Mouse (Mus musculus) lung, postnatal 4 days (tissue): Measurements from ENCODE around the gene Taf15.

ENCODE experiments used
- DNase-seq, 2 experiments: peaks; one replicate each; pipeline ENCODE4 v3.0.0; 2021

Gene Taf15

DNA sequence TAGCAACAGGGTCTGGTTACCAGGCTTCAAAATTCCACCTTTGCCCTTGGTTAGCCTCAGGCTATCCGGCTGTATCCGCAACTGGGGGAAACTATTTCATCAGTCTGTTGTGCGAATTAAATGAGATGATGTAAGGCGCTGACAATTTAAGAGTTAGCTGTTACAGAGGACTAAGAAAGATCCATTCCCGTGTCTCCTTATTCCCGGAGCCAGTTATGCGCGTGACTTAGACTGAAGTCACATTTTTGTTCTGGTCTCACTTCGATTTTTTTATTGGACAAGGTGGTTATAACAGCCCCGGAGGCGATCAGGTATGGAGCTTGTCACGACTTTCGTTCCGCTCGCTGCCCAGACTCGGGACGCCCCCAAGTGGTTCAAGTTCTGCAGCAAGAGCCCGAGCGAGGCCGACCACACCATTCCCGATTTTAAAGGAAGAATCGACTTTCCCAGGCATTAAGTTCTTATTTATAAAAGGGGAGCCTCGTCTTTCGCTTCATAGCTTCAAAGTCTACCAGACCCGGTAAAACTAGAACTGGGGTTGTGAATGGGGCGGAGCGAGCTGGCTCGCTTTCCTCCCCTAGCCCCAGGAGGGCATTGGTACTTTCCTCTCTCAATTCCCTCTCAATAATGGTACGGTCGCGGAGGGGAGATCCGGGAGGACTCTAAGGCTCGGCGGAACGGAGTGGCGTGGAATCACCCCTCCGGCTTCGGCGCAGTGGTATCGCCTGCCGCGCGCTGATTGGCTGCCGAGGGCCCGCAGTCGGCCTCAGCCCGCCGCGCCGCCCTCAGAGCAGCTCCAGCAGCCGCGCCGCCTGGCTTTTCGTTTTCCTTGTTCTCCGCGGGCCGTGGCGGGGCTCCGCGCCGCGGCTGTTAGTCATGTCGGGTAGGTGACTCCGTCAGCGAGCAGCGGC, at the start of gene Taf15:
Taf15 (plus strand) TSS at position 763 of the 911 bp plus-strand sequence.
- peak; percentile 99 for DNase-seq

- peak; percentile 49 to 81 for DNase-seq
These were observed 48.2 kb upstream of the Taf15 start for GRCm38 (mm10) chr11:83424681-83425080.

DNA sequence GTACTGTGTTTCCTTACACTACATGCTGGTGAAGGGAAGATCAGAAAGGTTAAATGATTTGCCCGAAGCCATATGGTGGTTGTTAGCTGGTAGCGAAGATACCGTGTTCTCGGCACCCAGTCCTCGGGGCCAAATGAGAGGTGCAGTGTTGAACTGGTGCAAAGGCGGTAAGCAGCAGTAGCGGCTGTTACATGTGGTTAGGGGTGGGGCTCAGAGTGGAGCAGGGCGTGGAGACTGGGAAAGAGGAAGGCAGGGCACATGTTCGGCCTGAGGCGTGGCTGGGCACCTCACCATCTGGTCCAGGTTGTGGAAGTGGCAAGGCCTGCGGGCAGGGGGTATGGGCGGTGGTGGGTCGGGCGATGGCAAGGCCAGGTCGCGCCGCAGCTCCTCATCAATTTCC, 45.9 kb upstream of the Taf15 start:
- no peak for DNase-seq

GRCm38 (mm10) chr11:83429355-83429754, 43.5 kb upstream of the Taf15 start, which contains the start of gene Gas2l2:
Gas2l2 (minus strand) TSS chr11:83429455.
- DNase-seq = no peak

- DNase-seq = no peak
These were observed 40.4 kb upstream of the Taf15 start for GRCm38 (mm10) chr11:83432533-83432932.

DNA sequence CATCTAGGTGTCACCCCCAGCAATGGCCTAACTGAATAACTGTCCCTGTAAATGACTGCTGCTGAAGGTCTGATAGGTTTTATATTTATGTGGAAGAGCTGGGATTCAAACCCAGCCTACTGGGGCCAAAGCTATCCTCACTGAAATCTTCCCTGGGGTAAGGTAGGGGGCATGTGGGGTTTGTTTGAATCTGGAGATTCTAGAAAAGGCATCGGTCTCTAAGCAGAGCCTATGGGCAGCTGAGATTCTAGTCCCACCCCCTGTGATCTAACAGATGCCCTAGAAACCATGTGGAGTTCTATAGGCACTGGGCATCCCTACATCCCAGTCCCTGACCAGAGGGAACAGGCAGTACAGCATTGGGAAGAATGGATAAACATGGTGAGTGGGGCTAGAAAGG, 35.5 kb upstream of the Taf15 start, which contains the start of gene 1700020L24Rik:
1700020L24Rik (plus strand) TSS at position 301 of the 400 bp plus-strand sequence.
- DNase-seq = no peak

DNA sequence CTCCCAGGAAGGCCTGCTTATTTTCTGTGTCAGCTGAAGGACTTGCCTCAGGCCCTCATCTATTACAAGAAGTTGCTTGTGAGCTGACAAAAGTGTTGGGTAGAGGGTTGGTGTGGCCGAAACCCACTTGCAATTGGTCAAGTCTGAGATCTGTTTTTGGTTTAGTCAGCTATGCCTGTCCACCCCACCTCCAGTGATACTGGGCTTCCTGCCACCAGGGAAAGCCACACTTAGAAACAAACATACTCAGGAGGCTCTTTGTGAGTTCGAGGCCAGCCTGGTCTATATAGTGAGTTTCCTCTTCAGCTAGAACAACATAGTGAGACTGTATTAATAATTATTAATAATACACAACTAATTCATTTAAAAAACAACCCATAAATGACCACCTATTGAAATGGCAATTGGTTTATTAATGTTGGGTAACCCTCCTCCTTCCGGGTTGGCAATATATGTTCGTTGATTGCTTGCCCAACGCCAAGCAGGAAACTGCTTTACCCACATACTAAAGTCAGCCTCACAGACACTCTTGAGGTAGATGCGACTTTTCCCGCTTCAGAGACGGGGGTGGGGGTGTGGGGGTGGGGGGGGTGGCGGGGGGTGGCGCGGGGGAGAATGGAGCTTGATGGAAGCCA, 33.3 kb upstream of the Taf15 start:
- DNase-seq = no peak

DNA sequence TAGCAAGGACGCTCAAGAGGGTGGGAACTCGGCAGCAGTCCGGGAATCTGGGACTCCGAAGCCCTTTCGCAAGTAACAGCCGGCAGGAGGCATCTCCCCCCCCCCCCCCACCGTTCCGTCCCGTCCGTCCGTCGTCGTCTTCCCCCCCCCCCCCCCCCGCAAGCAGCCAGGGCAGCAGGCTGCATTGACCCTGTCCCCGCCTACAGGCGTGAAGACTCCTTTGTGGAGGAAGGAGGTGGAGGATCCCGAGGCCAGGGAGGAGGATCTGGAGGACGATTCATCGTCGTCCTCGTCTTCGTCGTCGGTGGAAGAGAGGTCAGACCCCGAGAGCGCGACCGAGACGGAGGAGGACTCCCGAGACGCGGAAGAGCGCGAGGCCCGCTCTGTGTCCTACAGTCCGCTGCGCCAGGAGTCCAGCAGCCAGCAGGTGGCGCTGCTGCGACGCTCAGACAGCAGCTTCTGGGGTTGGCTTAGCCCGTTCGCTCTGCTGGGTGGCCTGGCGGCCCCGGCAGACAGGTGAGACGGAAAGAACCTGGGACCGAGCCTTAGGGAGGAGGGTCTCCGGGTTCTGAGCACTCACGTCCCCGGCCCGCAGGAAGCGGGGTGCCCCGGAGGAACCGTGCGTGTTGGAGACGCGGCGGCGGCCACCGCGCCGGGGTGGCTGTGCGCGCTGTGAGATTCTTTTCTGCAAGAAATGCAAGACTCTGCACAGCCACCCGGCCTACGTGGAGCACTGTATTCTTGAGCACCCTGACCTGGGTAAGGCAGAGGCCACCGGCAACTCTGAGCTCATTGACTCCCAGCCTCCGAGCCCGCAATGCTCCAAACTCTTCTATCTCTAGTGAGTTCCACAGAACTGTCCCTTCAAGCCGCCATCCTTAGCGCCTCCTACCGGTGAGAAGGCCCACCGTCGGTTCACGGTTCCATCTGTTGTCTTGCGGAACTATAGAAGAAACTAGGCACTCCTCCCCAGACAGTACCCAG, 32.5 kb upstream of the Taf15 start:
- DNase-seq = peak; percentile 89

GRCm38 (mm10) chr11:83441235-83441634, 31.7 kb upstream of the Taf15 start:
- no peak for DNase-seq

DNA sequence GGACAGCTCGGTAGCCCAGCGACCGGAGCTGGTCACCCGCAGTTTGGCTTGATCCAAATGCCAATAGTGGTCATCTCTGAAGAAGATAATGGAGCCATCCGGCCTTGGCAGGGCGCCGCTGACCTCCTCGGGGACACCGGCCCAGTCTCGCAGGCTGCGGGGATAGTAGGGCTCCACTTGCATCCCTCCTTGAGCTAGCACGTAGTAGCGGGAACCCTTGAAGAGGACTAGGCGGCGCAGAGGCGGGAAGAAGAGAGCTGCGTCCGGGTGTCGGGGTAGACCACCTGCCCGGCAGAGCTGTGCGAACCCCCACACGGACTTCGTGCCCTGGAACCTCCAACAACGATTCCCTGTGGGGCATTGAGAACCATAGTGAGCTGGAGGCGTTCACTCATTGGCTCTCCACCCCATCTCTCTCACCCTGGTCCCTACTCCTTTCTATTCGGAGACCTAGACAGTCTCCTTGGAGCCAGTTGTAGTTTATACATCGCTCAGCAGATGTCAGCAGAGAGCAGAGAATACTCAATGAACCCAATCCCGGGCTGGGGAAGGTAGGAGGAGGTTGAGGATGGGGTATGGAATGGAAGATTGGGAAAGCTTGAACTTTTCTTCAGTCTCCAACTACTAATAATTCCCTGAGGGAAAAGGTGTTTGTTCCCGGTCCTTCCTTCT, 30.2 kb upstream of the Taf15 start:
- DNase-seq = peak in 1 of 2 experiments; percentile 81

GRCm38 (mm10) chr11:83443824-83444223, 29.1 kb upstream of the Taf15 start:
- no peak for DNase-seq

- DNase-seq = no peak
These were observed 27.9 kb upstream of the Taf15 start for GRCm38 (mm10) chr11:83445001-83445400.

DNA sequence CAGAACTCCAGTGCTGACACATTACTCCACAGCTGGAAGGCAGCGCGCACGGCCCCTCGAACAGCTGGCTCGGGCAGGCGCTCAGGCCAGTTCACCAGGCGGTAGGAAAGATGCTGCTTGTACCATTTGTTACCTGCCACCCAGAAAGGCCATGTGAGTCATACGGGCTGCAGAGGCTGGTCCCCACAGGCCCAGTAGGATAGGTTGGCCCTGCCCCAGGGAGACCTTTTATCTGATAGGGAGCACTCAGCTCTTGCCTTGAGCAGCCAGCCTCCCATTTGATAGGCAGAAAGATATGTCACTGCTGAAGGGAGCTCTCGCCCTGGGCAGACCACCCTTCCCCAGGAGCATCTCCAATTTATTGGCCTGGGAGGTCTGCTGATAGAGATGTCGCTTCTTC, 25.3 kb upstream of the Taf15 start:
- DNase-seq = no peak

DNA sequence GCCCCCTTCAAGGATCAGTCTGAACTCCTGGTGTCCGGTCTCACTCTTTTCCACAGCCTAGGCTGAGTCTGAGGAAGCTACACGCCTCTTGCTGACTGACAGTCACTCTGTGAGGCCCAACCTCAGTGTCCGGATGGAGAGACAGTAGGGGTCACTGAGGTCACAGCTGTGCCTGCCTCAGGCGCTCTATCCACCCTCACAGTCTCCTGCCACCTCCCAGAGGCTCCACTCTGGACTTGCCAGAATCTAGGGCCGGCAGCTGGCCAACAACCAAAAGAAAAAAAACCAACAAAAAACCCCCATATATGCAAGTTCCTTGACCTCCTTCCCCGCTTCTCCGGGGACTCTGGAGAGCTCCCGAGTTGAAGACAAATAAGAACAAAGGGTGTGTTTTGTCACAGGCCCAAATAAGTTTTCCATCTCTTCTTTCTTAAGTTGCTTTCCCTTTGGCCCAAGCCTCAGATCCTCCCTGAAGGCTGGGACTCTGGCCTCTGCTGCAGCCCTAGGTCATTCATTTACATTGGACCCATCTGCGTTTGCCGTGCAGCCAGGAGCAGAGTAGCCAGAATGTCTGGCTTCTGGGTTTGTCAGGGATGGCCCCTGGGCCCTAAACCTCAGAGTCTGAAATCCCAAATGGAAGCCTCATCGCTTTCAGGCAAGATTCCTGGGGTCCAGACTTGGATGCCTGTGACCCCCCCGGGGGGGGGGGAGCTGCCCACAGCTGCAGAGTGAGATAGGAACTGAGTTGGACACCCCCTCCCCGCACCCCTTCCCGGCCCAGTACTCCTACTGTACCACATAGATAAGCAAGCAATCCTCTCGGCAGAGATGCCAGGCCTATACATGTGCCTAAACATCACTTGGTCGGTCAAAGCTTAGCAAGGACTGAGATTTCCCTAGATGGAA, 24.6 kb upstream of the Taf15 start:
- DNase-seq = peak; percentile 31 to 60

- peak; percentile 71 to 82 for DNase-seq
These were observed 24.0 kb upstream of the Taf15 start for GRCm38 (mm10) chr11:83448927-83449236.

DNA sequence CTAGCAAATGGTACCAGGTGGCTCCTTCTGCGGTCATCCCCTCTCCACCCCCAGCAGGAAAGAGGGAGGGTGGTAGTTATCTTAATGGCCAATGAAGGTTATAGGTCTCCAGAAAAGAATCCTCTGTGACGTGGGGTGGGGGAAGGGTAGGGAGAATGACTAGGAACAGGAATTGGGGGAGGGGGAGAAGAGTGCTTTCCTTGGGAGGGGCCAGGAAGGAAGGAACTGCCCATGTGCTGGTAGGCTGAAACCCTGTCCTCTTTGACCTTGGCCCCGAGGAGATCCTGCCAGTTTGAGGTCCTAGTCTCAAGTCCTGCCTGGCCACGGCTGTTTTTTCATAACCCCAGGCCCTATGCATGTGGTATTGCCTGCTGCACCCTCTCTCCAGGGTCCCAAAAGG, 23.6 kb upstream of the Taf15 start:
- peak in 1 of 2 experiments; percentile 47 for DNase-seq

GRCm38 (mm10) chr11:83450550-83450949, 22.3 kb upstream of the Taf15 start:
- no peak for DNase-seq

DNA sequence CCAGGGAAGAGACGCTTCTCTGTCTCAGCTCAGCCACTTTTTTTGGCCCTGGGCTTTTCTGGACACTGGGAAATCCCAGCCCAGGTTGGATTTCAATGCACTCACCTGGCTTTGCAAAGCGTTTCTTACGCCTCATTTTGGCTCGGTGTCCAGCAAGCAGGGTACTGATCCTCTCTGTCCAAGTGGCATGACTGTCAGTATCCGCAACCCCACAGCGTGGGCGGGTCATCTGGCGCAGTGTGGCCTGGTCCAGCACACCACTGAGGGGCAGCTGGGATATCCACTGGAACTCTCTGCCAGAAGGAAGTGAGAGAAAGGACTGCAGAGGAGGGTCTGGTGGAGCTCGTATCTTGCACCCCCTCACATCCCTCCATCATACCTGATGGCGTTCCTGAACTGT, 21.6 kb upstream of the Taf15 start:
- no peak for DNase-seq

DNA sequence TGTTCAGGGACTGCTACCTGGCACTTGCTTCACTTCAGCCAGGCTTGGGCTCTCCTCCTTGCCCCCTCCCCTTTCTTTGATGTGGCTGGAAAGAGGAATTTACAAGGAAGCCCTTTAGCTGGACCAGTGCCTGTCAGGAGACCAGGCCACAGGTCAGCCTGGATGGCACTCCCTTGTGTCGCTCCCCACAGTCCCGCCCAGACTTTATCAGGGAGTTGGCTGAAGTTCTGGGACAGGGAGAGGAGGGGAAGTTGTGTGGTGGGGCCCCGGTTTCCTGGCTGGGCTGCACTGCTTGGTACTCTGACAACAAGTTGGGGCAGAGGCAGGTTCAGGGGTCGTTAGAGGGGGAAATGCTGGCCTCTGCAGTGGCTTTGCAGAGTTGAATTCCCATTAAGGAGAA, 18.3 kb upstream of the Taf15 start:
- DNase-seq = peak; percentile 58 to 77

DNA sequence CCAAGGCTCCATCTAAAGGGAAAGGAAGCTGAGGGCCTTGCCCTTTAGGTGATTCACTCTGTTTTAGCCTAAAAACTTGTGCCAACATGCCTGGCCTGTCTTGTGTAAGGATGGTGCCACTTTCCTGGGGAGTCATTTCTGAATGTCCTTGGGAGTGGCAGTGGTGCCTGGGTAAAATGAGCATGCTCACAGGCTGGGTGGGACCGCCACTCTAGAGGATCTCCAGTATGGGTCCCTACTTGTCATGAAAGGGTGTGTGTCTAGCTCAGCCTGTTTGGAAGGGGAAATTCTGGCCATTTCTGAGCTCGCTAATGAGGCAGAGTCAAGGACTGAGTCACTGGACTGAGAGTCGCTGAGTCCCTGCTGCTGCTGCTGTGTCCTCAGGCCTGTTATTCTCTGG, 17.3 kb upstream of the Taf15 start:
- DNase-seq = no peak

DNA sequence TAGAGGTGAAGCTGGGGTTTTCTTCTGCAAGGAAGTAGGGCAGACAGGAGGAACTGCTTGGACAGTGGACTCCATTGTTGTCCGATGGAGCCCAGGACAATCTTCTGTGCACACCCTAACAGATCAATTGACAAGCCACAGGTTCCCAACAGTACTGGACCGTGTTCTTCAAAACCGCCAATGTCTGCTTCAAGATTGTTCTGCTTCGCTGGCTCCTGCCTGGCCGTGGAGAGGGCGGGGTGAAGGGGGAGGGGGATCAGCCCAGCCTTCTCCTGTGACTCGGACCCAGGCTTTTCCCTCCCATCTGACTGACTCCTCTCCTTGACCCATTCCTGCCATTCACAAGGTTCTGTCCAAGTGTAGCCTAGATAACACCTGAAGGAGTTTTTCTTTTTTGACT, 15.6 kb upstream of the Taf15 start:
- DNase-seq = no peak
